Mouse (Mus musculus) lung, postnatal 0 days (tissue): ENCODE data around the gene Adamtsl5.

Experiments used
- CTCF ChIP-seq: IDR thresholded peaks from 2 replicates; pipeline ENCODE4 v1.5.1; 2016; ENCODE audit warnings: antibody characterized with exemption, mild to moderate bottlenecking
- EP300 ChIP-seq: IDR thresholded peaks from 2 replicates; pipeline ENCODE4 v1.6.1; 2016; ENCODE audit warnings: antibody characterized with exemption, mild to moderate bottlenecking, control low read depth

DNA sequence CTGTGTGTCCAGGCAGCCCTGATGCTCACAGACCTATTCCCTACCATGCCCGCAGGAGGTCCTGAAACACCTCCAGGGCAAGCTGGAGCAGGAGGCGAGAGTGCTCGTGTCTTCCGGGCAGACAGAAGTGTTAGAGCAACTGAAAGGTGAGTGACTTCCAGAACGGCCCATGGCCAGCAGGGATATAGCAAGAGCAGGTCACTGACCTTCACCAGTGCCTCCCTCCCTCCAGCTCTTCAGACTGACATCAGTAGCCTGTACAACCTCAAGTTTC, 46.2 kb downstream of the Adamtsl5 start:
- TF ChIP-seq CTCF (no peak), EP300 (no peak)
